Mouse (Mus musculus) E14TG2a.4 (cell line): ENCODE data around the gene Sdk2.

Source experiments
- H3K27me3 ChIP-seq: 2 replicates; pipeline ENCODE4 v1.6.1; 2014; ENCODE audit warnings: low read length, control low read depth; ENCODE audit not compliant: insufficient read depth
- H3K36me3 ChIP-seq: 2 replicates; pipeline ENCODE4 v1.6.1; 2014; ENCODE audit warnings: low read length, control low read depth; ENCODE audit not compliant: insufficient read depth
- H3K4me1 ChIP-seq: replicated peaks from 2 replicates; pipeline ENCODE4 v1.6.1; 2014; ENCODE audit warnings: low read depth, low read length, control low read depth
- H3K4me3 ChIP-seq: replicated peaks from 2 replicates; pipeline ENCODE4 v1.5.1; 2014; ENCODE audit warnings: mild to moderate bottlenecking, low read length
- H3K9me3 ChIP-seq: 2 replicates; pipeline ENCODE4 v1.6.1; 2014; ENCODE audit warnings: low read length, control low read depth
- CTCF ChIP-seq: conservative IDR thresholded peaks from 2 replicates; pipeline ENCODE4 v1.5.1; 2014; ENCODE audit warnings: low read length
- NANOG ChIP-seq: IDR thresholded peaks from 2 replicates; pipeline ENCODE4 v1.6.1; 2014; ENCODE audit warnings: borderline replicate concordance, low read length, mixed read lengths
- POU5F1 ChIP-seq: IDR thresholded peaks from 2 replicates; pipeline ENCODE4 v1.6.1; 2014; ENCODE audit warnings: low read length, borderline replicate concordance

Gene Sdk2

DNA sequence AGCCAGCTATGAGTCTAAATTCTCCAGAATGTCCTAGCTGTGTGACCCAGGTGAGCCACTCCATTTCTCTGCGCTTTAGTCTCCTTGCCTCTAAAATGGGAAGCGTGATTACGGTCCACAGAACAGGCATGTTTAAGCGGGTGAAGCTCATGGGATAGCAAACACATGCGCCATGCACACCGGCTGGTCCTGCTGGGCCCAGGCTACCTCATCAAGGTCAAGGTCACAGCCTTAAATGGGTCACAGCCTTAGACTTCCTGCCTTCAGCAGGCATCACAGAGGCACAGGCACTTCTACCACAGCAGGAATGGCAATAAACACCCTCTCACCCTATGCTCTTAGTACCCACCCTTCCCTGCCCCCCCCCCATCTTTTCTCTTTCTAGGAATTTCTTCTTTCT lies 72.9 kb downstream of the Sdk2 start:
- Histone ChIP-seq H3K4me1 (peaks cover 23% of the 10 kb centered on the region), H3K27me3 (peaks cover 3% of the 10 kb centered on the region; the same call in 1 of the 2 replicates), H3K36me3 (no peaks in the 10 kb centered on the region), H3K9me3 (no peaks in the 10 kb centered on the region), H3K4me3 (no peak overlapping the region)
- no peak for TF ChIP-seq CTCF
- no peak for TF ChIP-seq POU5F1
- no peak for TF ChIP-seq NANOG

GRCm38 (mm10) chr11:113992894-113993293 lies 74.0 kb downstream of the Sdk2 start:
- H3K4me1 ChIP-seq, result peaks cover 23% of the 10 kb centered on the region
- no peak for TF ChIP-seq NANOG
- no peak for TF ChIP-seq CTCF
- TF ChIP-seq POU5F1, result no peak
- peaks cover 3% of the 10 kb centered on the region; the same call in 1 of the 2 replicates for H3K27me3 ChIP-seq
- H3K4me3 ChIP-seq, result no peak overlapping the region
- no peaks in the 10 kb centered on the region for H3K9me3 ChIP-seq
- no peaks in the 10 kb centered on the region for H3K36me3 ChIP-seq

- H3K36me3 ChIP-seq, result no peaks in the 10 kb centered on the region
- no peak overlapping the region for H3K4me3 ChIP-seq
- H3K9me3 ChIP-seq, result no peaks in the 10 kb centered on the region
- TF ChIP-seq NANOG (no peak), POU5F1 (no peak), CTCF (no peak)
- peaks cover 23% of the 10 kb centered on the region for H3K4me1 ChIP-seq
- H3K27me3 ChIP-seq, result peaks cover 6% of the 10 kb centered on the region; the same call in 1 of the 2 replicates
These were observed 75.0 kb downstream of the Sdk2 start for GRCm38 (mm10) chr11:113991886-113992285.

DNA sequence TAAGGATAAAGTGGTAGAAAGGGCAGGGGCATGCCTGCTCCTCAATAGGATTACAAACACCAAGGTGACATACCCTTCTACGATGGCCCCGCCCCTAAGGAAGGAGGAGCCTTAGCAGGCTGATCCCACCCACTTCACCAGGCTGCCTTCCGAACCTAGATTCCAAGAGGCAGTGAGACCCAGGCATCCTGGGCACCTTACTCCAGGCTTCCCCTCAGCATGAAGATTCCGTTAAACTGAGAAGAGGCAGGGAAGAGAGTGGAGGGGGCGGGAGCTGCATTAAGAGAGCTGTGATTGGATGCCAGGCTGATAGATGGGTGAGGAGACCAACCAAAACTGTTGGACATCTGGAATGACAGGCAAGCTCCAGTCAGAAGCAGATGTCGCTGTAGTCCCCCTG lies 76.4 kb downstream of the Sdk2 start:
- Histone ChIP-seq H3K36me3 (no peaks in the 10 kb centered on the region), H3K27me3 (peaks cover 6% of the 10 kb centered on the region; the same call in 1 of the 2 replicates), H3K4me1 (peaks cover 23% of the 10 kb centered on the region), H3K9me3 (no peaks in the 10 kb centered on the region), H3K4me3 (peak overlapping the region; percentile 54)
- TF ChIP-seq NANOG, result no peak
- TF ChIP-seq POU5F1, result no peak

DNA sequence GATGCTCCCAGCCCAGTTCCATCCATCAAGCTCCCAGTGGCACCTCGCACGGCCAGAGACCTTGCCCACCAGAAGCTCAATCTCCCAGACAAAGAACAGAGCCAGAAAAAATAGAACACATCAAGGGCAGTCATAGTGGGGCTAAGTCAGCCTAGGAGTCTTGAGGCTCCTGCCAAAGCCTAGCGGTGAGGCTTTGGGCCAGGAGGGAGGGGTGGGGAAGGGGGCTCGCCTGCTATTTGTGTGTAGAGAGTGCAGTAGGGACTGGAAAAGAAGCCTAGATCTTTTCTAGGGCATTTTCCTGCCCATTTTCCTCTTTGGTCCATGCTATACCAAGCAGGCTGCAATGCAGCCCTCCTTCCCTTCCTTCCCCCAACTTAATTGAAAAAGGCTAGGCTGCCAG lies 76.8 kb downstream of the Sdk2 start:
- TF ChIP-seq NANOG (no peak), POU5F1 (no peak), CTCF (no peak)
- no peaks in the 10 kb centered on the region for H3K36me3 ChIP-seq

GRCm38 (mm10) chr11:113985826-113986416 lies 80.9 kb downstream of the Sdk2 start:
- TF ChIP-seq NANOG (no peak), POU5F1 (no peak), CTCF (no peak)
- Histone ChIP-seq H3K9me3 (no peaks in the 10 kb centered on the region), H3K4me1 (peaks cover 17% of the 10 kb centered on the region)

More for the DNA sequence above, 76.8 kb downstream of the Sdk2 start:
- Histone ChIP-seq H3K9me3 (no peaks in the 10 kb centered on the region), H3K4me1 (peaks cover 23% of the 10 kb centered on the region), H3K27me3 (peaks cover 6% of the 10 kb centered on the region; the same call in 1 of the 2 replicates), H3K4me3 (peak overlapping the region; percentile 54)

GRCm38 (mm10) chr11:113981732-113982503 lies 84.9 kb downstream of the Sdk2 start:
- Histone ChIP-seq H3K27me3 (0 out of 2 replicates have a peak, but pooled peaks cover 2% of the 10 kb centered on the region), H3K9me3 (no peaks in the 10 kb centered on the region), H3K4me3 (no peak overlapping the region), H3K4me1 (peaks cover 10% of the 10 kb centered on the region), H3K36me3 (no peaks in the 10 kb centered on the region)
- TF ChIP-seq CTCF (no peak), NANOG (no peak), POU5F1 (no peak)

More at GRCm38 (mm10) chr11:113985826-113986416, 80.9 kb downstream of the Sdk2 start:
- no peak overlapping the region for H3K4me3 ChIP-seq
- 0 out of 2 replicates have a peak, but pooled peaks cover 5% of the 10 kb centered on the region for H3K27me3 ChIP-seq
- no peaks in the 10 kb centered on the region for H3K36me3 ChIP-seq

- no peak for TF ChIP-seq POU5F1
- no peak for TF ChIP-seq CTCF
- TF ChIP-seq NANOG, result no peak
- Histone ChIP-seq H3K4me3 (no peak overlapping the region), H3K27me3 (0 out of 2 replicates have a peak, but pooled peaks cover 2% of the 10 kb centered on the region), H3K4me1 (peaks cover 10% of the 10 kb centered on the region), H3K36me3 (no peaks in the 10 kb centered on the region), H3K9me3 (no peaks in the 10 kb centered on the region)
These were observed 85.8 kb downstream of the Sdk2 start for GRCm38 (mm10) chr11:113981088-113981487.

- H3K9me3 ChIP-seq, result no peaks in the 10 kb centered on the region
- 0 out of 2 replicates have a peak, but pooled peaks cover 2% of the 10 kb centered on the region for H3K27me3 ChIP-seq
- peaks cover 10% of the 10 kb centered on the region for H3K4me1 ChIP-seq
- no peaks in the 10 kb centered on the region for H3K36me3 ChIP-seq
- no peak overlapping the region for H3K4me3 ChIP-seq
- TF ChIP-seq POU5F1 (no peak), NANOG (no peak), CTCF (no peak)
These were observed 88.5 kb downstream of the Sdk2 start for GRCm38 (mm10) chr11:113978318-113978717.

DNA sequence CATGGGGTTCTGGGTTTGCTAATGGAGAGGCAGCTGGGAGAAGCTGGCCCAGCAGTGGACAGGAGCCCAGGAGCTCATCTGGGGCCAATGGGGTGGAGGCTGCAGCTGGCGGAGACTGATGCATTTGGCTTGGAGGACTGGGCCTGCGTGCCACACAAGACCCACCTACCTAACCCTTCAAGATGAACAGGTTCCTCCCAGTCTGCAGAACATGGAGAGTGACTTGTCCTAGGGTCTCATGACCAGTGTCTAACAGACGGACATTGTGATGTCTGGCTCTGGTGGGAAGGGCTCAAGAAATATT lies 91.2 kb downstream of the Sdk2 start:
- Histone ChIP-seq H3K27me3 (no peaks in the 10 kb centered on the region), H3K9me3 (no peaks in the 10 kb centered on the region), H3K36me3 (no peaks in the 10 kb centered on the region), H3K4me3 (no peak overlapping the region), H3K4me1 (no peaks in the 10 kb centered on the region)
- TF ChIP-seq NANOG, result no peak
- TF ChIP-seq POU5F1, result no peak
- TF ChIP-seq CTCF, result no peak
